Mouse (Mus musculus) kidney, adult 2 months (tissue): ENCODE data around the gene Ykt6. TPM values are rescaled to one million over a fixed set of nuclear protein-coding genes. Genes with fewer than 3 reads are reported as not detected.

Experiments used
- DNase-seq: peaks from one replicate; pipeline ENCODE4 v3.0.0; 2021
- H3K27ac ChIP-seq: fragments of 200-500 bp; 2 replicates; pipeline ENCODE4 v1.5.1; 2012; ENCODE audit warnings: low read depth, low read length, control low read depth, inconsistent platforms; ENCODE audit not compliant: insufficient read depth
- H3K27me3 ChIP-seq: fragments of 200-500 bp; replicated peaks from 2 replicates; pipeline ENCODE4 v1.6.1; 2012; ENCODE audit warnings: mild to moderate bottlenecking, moderate library complexity, low read length, inconsistent platforms; ENCODE audit not compliant: control insufficient read depth, insufficient read depth
- H3K36me3 ChIP-seq: fragments of 200-500 bp; 2 replicates; pipeline ENCODE4 v1.6.1; 2012; ENCODE audit warnings: mild to moderate bottlenecking, moderate library complexity, low read length, inconsistent platforms; ENCODE audit not compliant: control insufficient read depth, insufficient read depth
- H3K4me1 ChIP-seq: fragments of 200-500 bp; 2 replicates; pipeline ENCODE4 v1.6.1; 2011; ENCODE audit warnings: low read length; ENCODE audit not compliant: control insufficient read depth, insufficient read depth
- H3K4me3 ChIP-seq: fragments of 200-500 bp; 2 replicates; pipeline ENCODE4 v1.5.1; 2011; ENCODE audit warnings: mild to moderate bottlenecking, low read depth, low read length, control low read depth; ENCODE audit not compliant: insufficient read depth
- CTCF ChIP-seq: fragments of 200-500 bp; conservative IDR thresholded peaks from 2 replicates; pipeline ENCODE4 v1.5.1; 2011; ENCODE audit warnings: low read depth, mild to moderate bottlenecking, control low read depth, low read length, moderate library complexity, mixed read lengths; ENCODE audit not compliant: insufficient read depth, insufficient read length
- POLR2A ChIP-seq: fragments of 200-500 bp; IDR thresholded peaks from one replicate; pipeline ENCODE4 v1.6.1; 2011; ENCODE audit warnings: low read depth, low read length, control low read depth
- WGBS: fragments of 180-500 bp; shearing (Covaris S2); methylation state at CpG from one replicate; pipeline ENCODE4 v1.1.7; 2018; 5-methylcytosine and 5-hydroxymethylcytosine counted together
- polyA plus RNA-seq: library from polyadenylated mRNA; depleted of rRNA; stranded (reverse); fragments of >200 nt; gene quantifications from 2 replicates; pipeline ENCODE4 v1.2.3, GENCODE M21; 2012

Gene Ykt6
- polyA plus RNA-seq, 1 experiment: 60.4 TPM

DNA sequence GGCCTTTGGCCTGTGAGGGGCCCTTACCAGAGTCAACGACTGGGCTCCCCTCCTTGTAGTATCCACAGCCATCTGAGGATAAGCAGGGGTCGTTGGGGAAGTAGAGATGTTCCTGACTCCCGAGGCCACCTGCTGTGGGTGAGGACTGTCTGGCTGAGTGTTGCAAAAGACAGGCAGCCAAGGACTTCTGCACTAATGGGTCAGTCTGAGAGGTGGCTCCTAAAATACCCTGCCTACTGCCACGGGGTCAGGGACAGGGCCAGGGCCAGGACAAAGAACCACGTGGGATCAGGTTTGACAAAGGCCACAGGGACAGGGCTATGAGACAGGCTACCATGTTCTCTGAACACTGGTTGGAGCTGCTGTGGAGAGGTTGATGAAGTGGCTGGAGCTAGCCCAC, 40.6 kb upstream of the Ykt6 start:
- Histone ChIP-seq H3K36me3 (no peaks in the 10 kb centered on the region), H3K27ac (no peak overlapping the region), H3K4me3 (no peak overlapping the region), H3K27me3 (no peaks in the 10 kb centered on the region), H3K4me1 (no peaks in the 10 kb centered on the region)
- TF ChIP-seq POLR2A (no peak), CTCF (no peak)
- 60% methylated on average over 5 of the region's 5 CpGs for WGBS
- no peak for DNase-seq

DNA sequence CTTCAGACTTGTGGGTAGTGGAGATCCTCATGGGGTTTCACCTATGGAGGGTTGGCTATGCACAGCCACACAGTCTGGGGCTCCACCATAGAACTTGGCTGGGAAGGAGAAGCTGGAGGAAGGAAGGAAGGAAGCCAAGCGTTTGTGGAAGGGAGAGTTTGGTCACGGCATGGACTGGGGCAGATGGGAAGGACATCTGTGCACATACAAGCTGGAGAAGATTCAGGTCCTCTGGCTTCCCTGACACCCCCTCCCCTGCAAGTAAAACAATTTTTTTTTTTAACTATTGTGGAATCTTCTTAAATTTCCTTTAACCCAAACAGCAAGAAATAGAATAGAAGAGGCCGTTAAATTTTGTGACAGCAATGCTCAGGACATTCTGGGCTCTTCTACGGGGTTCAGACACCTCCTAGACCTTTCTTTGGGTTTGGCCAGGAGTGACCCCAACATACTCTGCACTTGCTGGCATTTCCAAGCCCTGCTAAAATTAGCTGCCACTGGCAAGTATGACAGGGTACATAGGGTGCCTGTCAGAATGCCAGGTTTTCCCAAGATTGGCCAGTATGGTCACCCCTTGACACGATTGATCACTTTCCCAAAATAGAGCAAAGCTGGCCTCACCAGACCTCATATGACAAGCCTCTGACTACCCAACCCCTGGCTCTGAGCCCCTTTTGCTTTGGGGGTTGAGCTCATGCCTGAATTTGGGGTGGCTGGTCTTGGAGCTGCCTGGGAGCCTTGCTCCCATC, 39.9 kb upstream of the Ykt6 start:
- no peaks in the 10 kb centered on the region for H3K4me1 ChIP-seq
- 51% methylated on average over 5 of the region's 5 CpGs for WGBS

DNA sequence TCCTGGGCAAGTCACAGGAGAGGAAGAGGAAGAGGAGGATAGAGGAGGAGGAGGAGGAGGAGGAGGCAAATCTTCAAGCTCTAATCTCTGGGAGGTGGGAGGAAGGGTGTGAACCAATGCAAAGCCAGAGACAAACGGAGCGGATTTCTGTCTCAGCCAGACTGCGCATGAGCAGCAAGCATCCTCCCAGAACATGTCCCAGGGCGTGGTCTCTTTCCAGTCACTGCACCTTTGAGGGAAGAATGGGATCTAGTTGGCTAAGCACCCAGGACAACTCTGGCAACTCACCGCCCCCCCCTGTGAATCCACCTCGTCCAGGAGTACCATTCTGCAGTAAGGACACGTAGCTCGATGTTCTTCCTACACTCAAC, 39.3 kb upstream of the Ykt6 start:
- 57% methylated on average over 8 of the region's 8 CpGs for WGBS

More for the DNA sequence above, 39.9 kb upstream of the Ykt6 start:
- H3K27ac ChIP-seq: no peak overlapping the region
- H3K4me3 ChIP-seq: no peak overlapping the region
- TF ChIP-seq CTCF (no peak), POLR2A (no peak)
- no peak for DNase-seq
- no peaks in the 10 kb centered on the region for H3K36me3 ChIP-seq
- no peaks in the 10 kb centered on the region for H3K27me3 ChIP-seq

DNA sequence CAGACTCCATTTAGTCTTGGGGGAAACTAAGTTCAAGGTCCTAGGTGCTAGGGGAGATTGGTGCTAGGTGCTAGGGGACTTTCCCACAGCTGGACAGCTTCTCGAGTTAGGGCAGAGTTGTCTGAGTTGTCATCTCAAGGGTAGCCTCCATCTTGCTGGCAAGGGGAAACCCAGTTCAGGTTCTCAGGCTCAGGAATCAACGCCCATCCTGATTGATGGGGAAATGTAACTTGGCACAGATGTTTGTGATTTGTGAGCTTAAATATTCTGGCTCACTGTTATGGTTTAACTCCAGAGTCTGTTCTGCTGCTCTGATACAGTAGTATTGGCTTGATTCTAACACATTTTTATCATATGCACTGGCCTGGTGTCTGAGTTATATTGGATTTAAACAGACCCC, 37.4 kb upstream of the Ykt6 start:
- Histone ChIP-seq H3K4me3 (no peak overlapping the region), H3K4me1 (no peaks in the 10 kb centered on the region), H3K27me3 (no peaks in the 10 kb centered on the region), H3K36me3 (no peaks in the 10 kb centered on the region), H3K27ac (no peak overlapping the region)
- TF ChIP-seq CTCF (no peak), POLR2A (no peak)
- no peak for DNase-seq
- WGBS: 78% methylated on average over 2 of the region's 2 CpGs

More for the DNA sequence above, 39.3 kb upstream of the Ykt6 start:
- Histone ChIP-seq H3K4me3 (no peak overlapping the region), H3K27ac (no peak overlapping the region), H3K36me3 (no peaks in the 10 kb centered on the region), H3K27me3 (no peaks in the 10 kb centered on the region), H3K4me1 (no peaks in the 10 kb centered on the region)
- no peak for DNase-seq
- TF ChIP-seq POLR2A: no peak
- no peak for TF ChIP-seq CTCF

DNA sequence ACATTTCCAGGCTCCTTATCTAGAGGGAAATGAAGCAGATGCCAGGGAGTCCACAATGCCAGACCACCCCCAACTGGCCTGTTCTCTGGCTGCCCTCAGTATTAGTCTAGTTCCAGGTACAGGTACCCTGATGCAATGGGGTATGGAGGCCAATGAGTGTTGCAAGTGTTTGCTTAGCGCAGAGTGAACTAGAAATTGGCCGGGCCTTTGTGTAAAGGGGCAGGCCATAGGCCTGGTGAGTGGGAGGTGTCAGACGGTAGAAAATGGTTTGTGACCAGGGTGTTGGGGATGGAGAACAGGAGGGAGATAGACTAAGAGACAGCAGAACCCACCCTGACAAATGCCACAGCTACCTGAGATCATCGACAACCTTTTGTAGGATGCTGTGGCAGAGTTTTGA, 35.9 kb upstream of the Ykt6 start:
- 93% methylated on average over 4 of the region's 4 CpGs for WGBS
- DNase-seq: no peak
- no peak overlapping the region for H3K27ac ChIP-seq
- H3K4me3 ChIP-seq: no peak overlapping the region
- TF ChIP-seq POLR2A: no peak
- no peak for TF ChIP-seq CTCF
- H3K27me3 ChIP-seq: no peaks in the 10 kb centered on the region
- H3K4me1 ChIP-seq: no peaks in the 10 kb centered on the region
- H3K36me3 ChIP-seq: no peaks in the 10 kb centered on the region

DNA sequence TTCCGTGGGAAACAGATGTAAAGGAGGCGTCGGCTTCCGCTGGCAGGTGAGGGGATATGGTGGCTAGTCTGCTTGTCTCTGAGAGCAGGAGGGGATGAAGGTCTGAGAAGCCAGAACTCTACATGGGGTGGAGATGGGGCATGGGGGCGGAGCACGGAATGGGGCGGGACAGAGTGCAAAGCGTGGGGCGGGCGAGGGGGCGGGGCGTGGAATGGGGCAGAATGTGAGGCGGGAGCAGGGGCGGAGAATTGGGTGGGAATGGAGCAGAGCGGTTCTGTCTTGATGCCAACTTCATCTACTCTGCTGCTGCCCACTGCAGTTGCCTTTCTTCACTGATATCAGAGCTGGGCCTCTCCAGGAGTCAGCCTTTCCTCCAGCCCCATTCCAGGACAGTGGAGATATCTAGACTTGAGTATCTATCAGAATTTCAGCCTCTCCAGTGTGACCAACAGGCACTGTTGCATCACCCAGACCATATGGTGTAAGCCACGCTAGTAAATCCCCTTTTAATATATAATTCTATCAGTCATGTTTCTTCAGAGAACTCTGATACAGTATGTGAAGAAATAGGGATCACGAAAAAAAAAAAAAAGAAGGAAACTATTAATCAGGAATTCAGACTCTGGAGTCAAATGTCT, 35.1 kb upstream of the Ykt6 start:
- no peak overlapping the region for H3K27ac ChIP-seq
- H3K4me1 ChIP-seq: no peaks in the 10 kb centered on the region
- TF ChIP-seq POLR2A (no peak), CTCF (no peak)
- 39% methylated on average over 17 of the region's 17 CpGs for whole genome bisulfite sequencing
- H3K4me3 ChIP-seq: no peak overlapping the region
- DNase-seq: no peak
- no peaks in the 10 kb centered on the region for H3K36me3 ChIP-seq
- no peaks in the 10 kb centered on the region for H3K27me3 ChIP-seq

DNA sequence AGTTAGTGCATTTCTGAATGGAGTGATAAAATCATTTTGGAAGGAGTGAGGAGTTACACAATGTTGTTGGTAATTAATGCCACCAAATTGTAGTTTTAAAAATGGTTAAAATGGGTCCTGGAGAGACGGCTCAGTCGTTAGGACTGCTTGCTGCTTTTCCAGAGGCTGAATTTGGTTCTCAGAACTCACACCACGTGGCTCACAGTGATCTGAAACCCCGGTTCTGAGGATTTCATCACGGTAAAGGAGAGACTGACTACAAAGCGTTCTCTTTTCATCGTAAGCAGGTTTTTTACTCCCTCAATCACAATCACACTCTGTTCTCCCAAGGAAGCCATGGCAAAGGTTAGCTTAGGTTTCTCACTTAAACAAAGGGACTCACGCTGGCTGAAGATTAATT, 30.8 kb upstream of the Ykt6 start:
- no peak for DNase-seq
- Histone ChIP-seq H3K36me3 (no peaks in the 10 kb centered on the region), H3K4me3 (no peak overlapping the region), H3K27me3 (no peaks in the 10 kb centered on the region), H3K27ac (no peak overlapping the region), H3K4me1 (no peaks in the 10 kb centered on the region)
- WGBS: 48% methylated on average over 8 of the region's 8 CpGs
- TF ChIP-seq POLR2A (no peak), CTCF (no peak)
